Mouse (Mus musculus): ENCODE measurements around the gene Arf3.

Gene Arf3

GRCm38 (mm10) chr15:98790761-98791160 lies 27.7 kb upstream of the Arf3 start:
- DNase-seq, result no peak

GRCm38 (mm10) chr15:98789661-98790535 lies 26.9 kb upstream of the Arf3 start, which contains the start of gene Wnt1:
Gene Wnt1 (plus strand): TSS chr15:98789857.
- DNase-seq, result peak; percentile 82 to 87

- no peak for DNase-seq
Measured at GRCm38 (mm10) chr15:98788972-98789660, 26.1 kb upstream of the Arf3 start.

DNA sequence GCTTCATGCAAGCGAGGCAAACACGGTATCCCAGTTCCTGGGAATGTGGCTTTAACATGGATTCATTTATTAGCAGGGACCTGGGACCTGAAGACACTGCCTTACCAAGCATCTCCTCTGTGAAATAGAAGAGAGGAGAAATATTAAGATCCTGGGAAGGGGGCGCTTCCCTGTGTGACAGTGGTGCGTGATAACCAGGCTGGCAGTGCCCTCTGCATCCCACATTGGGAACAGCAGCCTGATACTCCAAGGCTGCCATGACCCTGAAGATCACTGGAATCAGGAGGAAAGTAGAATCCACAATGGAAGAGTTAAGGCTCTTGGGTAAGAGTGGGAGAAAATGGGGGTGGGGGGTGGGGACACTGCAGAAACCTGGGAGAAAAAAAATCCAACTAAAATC lies 24.9 kb upstream of the Arf3 start:
- DNase-seq, result peak; percentile 54 to 67

DNA sequence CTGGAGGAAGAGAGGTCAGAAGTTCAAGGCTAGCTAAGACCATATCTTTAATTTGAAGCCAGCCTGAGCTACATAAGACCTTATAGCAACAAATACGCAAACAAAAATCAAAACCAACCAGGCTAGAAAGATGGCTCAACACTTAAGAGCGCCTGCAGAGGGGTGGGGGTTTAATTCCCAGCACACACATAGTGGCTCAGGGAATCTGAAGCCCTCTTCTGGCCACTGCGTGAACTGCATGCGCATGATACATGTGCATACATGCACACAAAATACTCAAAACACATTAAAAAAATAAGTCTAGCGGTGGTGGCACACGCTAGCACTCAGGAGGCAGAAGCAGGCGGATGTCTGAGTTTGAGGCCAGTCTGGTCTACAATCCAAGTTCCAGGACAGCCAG lies 22.7 kb upstream of the Arf3 start:
- peak; percentile 69 to 70 for DNase-seq

- DNase-seq, result no peak
Measured at GRCm38 (mm10) chr15:98781166-98781565, 18.2 kb upstream of the Arf3 start.

GRCm38 (mm10) chr15:98780573-98780972 lies 17.6 kb upstream of the Arf3 start:
- DNase-seq, result peak; percentile 46 to 53

- peak in 1 of 2 experiments; percentile 16 for DNase-seq
Measured at GRCm38 (mm10) chr15:98780075-98780474, 17.1 kb upstream of the Arf3 start.

GRCm38 (mm10) chr15:98778806-98779205 lies 15.8 kb upstream of the Arf3 start:
- DNase-seq, result no peak

- no peak for DNase-seq
Measured at GRCm38 (mm10) chr15:98778191-98778770, 15.3 kb upstream of the Arf3 start.

DNA sequence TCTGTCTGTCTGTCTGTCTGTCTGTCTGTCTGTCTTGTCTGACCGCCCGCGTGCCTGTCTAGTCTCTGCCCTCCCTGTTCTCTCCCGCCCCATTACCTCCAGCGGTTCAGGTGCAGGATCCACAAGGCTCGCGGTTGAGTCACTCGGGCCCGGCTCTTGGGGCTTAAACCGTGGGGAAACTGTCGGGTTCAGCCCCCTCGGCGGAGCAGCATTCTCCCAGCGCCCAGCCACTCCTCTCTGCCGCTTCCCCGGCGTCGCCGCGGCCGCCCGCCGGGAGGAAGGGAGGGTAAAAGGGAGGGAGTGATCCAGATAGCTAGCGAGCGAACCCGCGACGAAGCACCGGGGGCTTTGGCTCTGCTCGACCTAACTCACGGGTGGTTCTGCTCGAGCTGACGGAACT lies 14.7 kb upstream of the Arf3 start, which contains the start of gene Wnt10b:
Gene Wnt10b, minus strand, starts transcription at position 389 of the 400 bp plus-strand sequence.
- DNase-seq, result peak; percentile 44 to 49

- DNase-seq, result no peak
Measured at GRCm38 (mm10) chr15:98777005-98777616, 14.1 kb upstream of the Arf3 start.

- DNase-seq, result peak; percentile 53 to 71
Measured at GRCm38 (mm10) chr15:98776280-98777004, 13.4 kb upstream of the Arf3 start.

- DNase-seq, result no peak
Measured at GRCm38 (mm10) chr15:98775533-98775932, 12.5 kb upstream of the Arf3 start.

- DNase-seq, result no peak
Measured at GRCm38 (mm10) chr15:98774096-98774495, 11.1 kb upstream of the Arf3 start.

- peak in 1 of 2 experiments; percentile 46 for DNase-seq
Measured at GRCm38 (mm10) chr15:98772511-98773211, 9.6 kb upstream of the Arf3 start.

DNA sequence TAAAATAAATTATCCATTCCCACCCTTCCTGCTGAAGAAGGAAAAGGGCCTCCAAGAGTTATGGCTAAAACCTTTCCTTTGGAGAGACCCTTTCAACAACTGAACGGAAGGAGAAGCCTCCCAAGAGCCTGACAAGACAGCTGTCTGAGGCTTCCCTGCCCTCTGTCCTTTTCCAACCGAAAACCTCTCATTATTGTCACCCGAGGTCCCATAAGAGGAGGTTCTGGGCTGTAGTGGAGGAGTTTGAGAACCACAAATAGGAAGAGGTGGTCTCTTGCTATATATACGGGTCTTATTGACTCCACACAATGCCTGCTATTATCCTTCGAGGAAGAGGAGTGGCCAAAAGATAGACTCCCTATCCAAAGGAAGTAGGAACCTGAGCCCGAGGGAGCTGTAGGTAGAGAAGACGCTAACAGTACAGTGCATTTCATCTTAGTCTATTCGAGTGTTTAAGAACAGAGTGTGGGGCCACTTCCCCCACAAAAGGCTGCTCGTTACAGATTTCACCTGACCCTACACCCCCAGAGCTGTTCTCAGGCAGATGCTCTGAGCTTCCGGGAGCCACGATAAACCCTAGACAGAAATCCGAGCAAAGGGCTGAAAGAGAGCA lies 8.9 kb upstream of the Arf3 start:
- no peak for DNase-seq

DNA sequence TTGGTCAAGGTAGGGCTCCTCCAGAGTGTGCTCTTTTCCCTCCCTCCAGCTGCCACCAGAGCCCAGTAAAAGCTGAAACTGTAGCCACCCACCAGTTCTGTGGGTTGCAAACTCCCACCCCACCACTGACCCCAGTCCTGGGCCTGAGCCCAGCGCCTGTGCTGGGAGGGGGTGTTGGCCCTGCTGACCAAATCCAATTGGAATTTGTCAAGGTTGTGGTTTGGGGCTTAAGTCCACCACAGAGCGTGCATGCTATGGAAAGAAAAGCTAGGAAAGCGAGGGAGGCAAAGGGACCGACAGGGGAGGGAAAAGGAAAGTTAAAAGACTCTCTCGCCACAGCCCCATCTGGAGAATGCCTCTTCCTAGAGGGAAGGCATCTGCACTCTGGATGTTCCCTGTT lies 5.2 kb upstream of the Arf3 start:
- DNase-seq, result no peak

DNA sequence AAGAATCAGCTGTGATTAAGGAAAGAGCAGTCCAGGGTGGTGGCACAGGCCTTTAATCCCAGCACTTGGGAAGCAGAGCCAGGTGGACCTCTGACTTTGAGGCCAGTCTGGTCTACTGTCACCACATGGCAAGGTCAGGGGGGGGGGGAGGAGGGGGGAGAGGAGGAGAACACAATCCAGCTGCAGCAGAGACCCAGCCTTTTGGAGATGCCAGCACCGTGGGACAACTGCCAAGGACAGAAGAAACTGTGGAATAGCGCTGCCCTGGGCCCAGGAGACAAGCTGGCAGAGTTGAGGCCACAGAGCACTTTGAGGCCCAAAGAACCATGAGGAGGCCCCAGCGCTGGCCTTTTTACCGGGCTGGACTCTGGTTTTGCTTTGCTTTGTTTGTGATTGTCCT lies 2.9 kb upstream of the Arf3 start:
- DNase-seq, result no peak

DNA sequence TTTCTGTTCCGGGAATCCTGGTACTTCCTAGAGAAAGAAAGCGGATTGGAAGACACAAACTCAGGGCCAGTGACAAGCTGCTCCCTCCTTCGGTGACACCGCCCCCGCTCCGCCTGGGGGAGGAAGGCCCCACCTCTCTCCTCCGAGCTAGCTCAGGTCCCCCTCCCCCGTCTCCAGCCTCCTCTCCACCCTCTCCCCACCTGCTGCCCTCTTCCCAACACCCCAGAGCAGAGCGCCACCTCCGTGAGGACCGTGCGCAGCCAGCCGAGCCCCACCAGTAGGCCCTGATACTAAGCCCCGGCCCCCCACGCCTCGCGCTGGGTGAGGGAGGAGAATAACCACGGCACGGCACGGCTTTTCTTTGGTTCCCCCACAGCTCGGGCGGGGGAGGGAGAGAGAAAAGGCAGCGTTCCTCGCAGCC lies 803 bp downstream of the Arf3 start:
- peak; percentile 85 to 91 for DNase-seq

GRCm38 (mm10) chr15:98754125-98754524 lies 8.9 kb downstream of the Arf3 start:
- DNase-seq, result no peak

Data from kidney, postnatal 4 days (tissue).